Mouse (Mus musculus) hindlimb bud, embryonic 11.5 days (tissue): ENCODE data around the gene Hexim1.

Experiments
- DNase-seq: peaks from one replicate; pipeline ENCODE4 v3.0.0-alpha.2; 2012; ENCODE audit warnings: low read depth, low spot score; ENCODE audit errors: extremely low spot score

Gene Hexim1

GRCm38 (mm10) chr11:103116008-103116818 is at the start of gene Hexim1:
Hexim1 (plus strand) TSS chr11:103116231.
- no peak for DNase-seq

GRCm38 (mm10) chr11:103067051-103067361 is 49.0 kb upstream of the Hexim1 start:
- DNase-seq: no peak

DNA sequence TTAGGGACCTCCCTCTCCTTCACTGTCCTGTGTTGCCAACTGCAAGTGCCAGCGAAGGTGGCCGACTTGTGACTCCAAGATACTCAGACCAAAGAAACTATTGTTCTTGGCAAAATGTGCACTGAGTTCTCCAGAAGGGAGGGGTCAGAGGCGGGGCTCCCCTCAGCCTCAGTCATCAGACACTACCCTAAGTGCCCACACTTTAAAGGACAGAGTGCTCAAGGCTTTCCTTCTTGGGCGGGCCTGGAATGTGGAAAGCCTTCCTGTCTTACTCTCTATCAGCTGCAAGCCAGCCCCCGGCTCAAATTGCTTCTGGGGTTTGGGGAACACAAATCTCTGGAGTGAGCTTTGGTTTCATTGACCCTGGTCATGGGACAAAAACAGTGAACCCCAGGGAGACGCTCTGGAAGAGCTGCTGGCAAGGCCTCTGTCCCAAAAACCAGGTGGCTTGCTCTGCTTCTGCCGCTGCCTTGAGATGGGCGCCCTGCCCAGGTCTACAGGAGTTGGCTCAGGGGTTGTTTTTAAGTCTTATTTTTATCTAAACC is 48.5 kb upstream of the Hexim1 start:
- DNase-seq: no peak

GRCm38 (mm10) chr11:103068272-103068671 is 47.8 kb upstream of the Hexim1 start:
- no peak for DNase-seq

DNA sequence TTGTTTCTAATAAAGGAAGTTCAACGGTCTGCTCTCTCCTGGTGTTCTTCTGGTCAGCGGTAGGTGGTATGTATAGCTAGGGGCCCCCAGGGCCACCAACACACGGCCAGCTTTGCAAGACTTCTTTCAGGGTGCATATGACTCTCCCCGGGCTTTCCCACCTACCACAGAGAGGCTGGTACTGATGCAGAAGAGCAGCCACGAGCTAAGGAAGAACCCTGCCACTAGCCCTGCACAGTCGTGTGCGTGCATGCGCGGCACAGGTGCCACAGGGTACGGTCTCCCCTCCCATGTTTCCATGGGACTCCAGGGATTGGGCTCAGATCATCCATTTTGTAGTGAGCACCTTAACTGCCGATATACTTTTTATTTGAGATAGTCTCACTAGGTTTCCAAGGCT is 47.1 kb upstream of the Hexim1 start:
- no peak for DNase-seq

DNA sequence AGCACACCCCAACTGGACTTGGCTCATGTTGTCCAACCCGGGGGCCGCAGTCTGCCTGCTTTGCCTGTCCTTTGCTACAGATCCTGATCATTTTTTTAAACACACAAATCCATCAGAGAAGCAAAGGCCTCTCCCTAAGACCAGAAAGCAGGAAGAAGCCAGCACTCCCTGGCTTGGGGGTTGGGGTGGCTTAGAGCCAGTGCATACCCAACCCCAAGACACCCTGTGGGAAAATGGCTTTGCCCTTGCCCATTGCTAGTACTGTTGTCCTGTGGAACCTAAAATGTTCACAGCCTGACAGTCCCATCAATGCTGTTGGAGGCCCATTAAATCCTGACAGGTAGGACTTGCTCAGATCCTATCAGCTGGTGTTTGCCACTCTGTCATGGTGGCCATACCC is 46.3 kb upstream of the Hexim1 start:
- no peak for DNase-seq

DNA sequence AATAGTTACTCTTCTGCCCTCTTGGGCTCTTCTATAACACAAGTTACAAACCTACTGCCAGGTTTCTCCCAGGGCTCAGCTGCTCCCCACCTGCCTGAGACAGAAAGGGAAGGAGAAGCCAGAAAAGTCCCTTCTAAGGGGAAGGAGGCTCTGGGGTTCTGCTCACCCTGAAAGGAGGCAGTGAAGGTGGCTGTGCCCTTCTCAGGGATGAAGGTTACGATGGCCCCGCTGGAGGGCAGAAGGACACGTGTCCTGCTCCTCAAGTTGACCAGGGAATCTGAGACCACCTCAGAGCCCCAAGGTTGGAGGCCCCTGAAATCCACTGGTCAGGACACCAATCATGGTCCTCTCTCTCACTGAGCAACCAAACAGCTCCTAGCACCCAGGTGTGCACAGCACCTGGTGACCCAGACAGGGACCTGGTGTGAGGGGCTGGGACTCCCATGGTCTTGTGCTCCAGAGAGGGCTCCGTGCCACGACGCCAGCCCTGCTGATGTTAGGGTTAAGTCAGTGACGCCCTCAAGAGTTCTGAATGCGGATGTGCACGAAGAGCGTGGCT is 45.6 kb upstream of the Hexim1 start:
- DNase-seq: no peak

DNA sequence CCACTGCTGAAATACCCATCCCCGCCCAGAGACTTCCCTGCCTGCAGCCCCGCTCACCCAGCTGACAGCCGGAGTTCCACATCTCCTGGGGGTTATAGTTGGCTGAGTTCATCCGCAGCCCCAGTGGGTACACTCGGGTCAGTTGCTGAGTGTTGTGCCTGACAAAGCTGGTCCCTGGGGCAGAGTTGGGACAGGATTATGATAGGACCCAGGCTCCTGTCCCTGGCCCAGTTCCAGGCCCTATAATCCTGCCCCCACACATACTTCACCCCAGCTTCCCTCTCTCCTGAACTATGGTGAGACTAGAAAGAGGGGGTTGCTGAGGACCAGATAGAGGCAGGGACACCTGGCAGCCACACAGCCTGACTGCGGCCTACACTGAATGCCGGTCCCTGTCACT is 42.4 kb upstream of the Hexim1 start:
- no peak for DNase-seq

- DNase-seq: no peak
These were observed 41.8 kb upstream of the Hexim1 start for GRCm38 (mm10) chr11:103074121-103074650.

DNA sequence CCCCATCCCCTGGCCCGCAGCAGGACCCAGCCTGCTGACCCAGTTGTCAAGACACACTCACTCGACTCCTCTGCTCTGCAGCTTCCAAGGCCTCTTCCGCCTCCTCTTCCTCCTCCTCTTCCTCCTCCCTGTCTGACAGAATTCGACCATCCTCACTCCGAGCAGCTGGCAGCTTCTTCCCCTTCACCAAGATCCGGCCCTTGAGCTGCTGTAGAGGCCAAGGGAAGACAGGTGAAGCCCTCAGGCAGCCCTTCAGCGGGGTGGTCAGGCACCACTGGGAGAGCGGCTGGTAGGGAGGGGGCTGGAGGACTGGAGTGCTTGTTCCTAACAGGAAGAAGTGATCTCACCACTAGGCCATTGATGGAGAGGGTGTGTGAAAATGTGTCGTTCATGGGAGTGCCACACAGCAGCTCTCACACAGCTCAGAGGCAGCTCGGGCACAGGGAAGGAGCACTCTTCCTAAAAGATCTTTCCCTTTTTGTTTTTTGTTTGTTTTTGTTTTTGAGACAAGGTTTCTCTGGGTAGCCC is 41.2 kb upstream of the Hexim1 start:
- no peak for DNase-seq

DNA sequence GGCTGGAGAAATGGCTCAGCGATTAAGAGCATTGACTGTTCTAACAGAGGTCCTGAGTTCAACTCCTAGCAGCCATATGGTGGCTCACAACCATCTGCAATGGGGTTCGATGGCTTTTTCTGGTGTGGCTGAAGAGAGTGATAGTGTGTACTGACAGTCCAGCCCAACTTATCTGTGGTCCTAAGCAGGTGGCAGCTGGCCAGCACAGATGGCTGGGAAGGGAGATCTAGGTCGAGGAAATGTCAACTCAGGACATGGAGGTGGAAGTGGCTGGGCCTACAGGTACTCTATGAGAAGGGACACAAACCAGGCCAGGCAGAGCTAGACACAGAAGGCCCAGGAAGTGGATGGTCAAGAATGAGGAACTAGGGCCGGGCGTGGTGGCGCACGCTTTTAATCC is 40.0 kb upstream of the Hexim1 start:
- no peak for DNase-seq

GRCm38 (mm10) chr11:103076581-103076980 is 39.5 kb upstream of the Hexim1 start:
- no peak for DNase-seq

- DNase-seq: no peak
These were observed 37.9 kb upstream of the Hexim1 start for GRCm38 (mm10) chr11:103078131-103078530.

GRCm38 (mm10) chr11:103080323-103081091 is 35.5 kb upstream of the Hexim1 start:
- DNase-seq: no peak

- DNase-seq: no peak
These were observed 34.4 kb upstream of the Hexim1 start for GRCm38 (mm10) chr11:103081631-103082030.

DNA sequence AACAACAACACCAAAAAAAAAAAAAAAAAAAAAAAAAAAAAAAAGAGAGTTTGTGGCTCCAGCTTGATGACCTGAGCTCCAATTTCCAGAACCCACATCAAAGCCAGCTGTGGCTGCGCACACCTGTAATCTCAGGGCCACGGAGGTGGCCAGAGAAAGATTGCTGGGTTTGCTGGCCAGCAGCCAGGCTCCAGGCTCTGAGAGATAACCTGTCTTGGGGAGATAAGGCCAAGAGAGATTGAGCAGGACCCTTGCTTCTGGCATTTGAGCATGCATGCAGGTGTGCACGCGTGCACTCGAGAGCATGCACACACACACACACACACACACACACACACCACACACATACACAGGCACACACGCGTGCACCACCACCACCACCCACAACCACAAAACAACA is 22.7 kb upstream of the Hexim1 start:
- DNase-seq: no peak

DNA sequence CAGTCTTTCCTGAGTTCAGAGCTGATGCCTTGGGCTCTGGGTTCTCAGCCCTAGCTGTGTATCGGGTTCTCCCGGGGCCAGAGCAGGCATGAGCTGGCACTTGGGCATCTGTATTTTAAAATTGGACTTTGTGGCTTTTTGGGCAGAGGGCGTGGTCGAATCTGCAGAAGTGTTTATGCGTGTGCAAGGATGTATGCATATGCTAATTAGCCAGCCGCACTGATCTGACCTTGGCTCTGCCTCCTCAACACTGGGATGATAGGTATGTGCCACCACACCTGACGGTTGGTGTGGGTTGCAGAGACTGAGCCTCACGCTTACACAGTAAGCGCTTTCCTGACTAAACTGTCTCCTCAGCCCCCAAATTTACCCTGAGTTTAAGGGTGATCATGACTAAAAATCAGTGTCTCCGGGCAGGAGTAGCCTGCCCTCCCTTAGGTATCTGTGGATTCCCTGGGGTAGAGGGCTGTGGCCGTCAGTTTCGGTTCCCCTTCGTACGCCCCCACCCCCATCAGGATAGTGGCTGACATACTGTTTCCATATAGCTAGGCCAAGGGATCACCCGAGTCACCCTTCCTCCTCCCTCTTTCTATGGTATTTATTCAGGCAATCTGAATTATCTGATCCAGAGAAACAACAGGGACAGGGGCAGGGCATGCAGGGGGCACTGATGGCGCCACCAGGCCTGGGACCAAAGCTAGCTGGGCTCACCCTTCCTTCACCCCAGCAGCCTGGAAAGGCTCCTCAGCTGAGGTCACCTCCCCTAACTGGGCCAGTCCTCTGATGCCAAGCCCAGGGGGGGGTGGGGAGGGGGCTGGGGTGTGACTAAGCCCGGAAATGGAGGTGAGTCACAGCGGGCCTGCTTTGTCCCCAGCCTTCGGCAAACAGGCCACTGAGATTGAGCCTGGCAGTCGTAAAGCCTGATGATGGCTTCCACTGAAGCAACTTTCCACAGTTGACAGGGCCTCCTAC is 21.9 kb upstream of the Hexim1 start:
- DNase-seq: no peak

- DNase-seq: no peak
These were observed 20.8 kb upstream of the Hexim1 start for GRCm38 (mm10) chr11:103095107-103095670.

DNA sequence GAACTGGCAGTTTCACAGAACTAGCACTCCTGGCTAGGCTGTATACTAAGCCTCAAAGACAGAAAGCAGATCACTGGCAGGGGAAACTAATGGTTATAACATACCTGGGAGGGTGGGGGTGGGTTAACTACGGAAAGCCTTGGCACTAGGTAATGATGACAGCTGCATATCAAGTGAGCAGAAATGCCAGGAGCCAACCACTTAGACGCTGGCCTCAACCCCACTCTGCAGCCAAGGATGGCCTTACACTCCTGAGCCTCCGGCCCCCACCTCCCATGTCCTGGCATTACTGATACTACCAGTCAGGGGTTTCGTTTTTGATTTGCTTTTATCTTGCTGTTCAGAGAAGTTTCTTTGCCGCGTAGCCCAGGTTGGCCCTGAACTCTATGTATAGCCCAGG is 20.2 kb upstream of the Hexim1 start:
- no peak for DNase-seq
